Mouse (Mus musculus) adrenal gland, postnatal 36 days (tissue): ENCODE results near the gene Angel1. TPM values are rescaled to one million over a fixed set of nuclear protein-coding genes. Genes with fewer than 3 reads are reported as not detected.

Source experiments
- DNase-seq, 2 experiments: peaks; one replicate each; pipeline ENCODE4 v3.0.0; 2021; ENCODE audit warnings: mixed read lengths in 1 of 2
- total RNA-seq, 2 experiments: library from RNA; stranded (reverse); gene quantifications; 2 replicates each; pipeline ENCODE4 v1.2.3; 2021

Gene Angel1
- total RNA-seq, 2 experiments from 2014 or later = 3.1 to 3.9 TPM

DNA sequence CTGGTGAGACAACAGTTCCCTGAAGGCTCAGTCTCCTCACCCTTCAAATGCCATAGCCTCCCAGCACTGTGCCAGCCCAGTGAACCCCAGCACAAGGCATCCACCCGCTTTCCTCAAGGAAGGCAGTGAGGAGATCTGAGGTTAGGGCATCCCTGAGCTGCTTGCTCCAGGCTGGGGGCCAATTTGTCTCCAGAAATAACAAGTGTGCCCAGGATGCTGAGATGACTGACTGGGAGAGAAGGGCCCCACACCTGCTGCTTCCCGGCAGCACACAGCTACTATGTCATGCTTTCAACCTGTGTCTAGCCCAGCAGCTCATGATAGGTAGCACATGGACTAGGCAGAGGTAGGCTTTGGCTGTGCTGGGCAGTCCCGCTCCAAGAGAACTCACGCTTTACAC is 24.8 kb downstream of the Angel1 start:
- no peak for DNase-seq

GRCm38 (mm10) chr12:86700927-86701310 is 25.3 kb downstream of the Angel1 start:
- DNase-seq = no peak

DNA sequence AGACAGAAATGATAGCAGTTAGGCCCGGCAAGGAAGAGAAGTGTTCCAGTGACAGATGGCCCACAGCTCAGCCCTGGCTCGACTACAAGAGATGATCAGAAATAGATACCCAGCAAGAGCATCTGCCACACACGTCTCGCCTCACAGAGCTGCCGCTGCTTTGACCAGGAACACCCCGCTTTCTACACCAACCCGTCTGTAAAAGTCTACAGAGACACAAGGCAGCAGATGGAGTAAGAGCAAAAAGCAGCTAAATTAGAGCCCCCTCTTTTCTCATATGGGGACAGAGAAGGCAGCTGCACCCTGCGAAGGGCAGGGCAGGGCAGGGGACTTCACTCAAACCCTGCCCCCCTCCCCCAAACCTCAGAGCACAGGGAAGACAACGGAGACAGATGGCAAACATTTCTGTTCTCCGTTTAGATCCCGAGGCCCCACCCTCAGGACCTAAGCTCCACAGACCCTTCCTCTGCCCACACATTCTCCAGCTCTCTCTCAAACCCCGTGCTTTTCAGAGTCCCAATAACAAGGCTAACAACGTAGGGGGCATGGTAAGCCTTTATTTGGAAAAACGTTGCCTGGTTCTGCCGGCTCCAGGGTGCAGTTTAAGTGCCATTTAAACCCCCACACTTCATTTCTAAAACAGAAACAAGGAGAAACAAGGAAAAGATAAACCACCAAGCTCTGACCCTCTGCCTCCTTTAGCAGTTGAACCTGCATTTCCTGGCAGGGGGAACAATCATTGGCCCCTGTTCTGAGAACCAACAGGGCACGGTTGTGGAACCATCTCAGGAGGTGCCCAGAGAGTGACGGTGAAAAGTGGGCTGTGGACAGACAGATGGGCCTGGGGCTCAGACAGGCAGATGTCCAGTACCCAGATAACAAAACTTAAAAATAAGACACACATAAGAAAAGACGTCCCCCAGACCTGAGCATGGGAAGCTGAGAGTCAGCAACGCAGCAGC is 26.0 kb downstream of the Angel1 start:
- DNase-seq = no peak

- DNase-seq = no peak
Observed at GRCm38 (mm10) chr12:86698537-86698936, 27.7 kb downstream of the Angel1 start.

DNA sequence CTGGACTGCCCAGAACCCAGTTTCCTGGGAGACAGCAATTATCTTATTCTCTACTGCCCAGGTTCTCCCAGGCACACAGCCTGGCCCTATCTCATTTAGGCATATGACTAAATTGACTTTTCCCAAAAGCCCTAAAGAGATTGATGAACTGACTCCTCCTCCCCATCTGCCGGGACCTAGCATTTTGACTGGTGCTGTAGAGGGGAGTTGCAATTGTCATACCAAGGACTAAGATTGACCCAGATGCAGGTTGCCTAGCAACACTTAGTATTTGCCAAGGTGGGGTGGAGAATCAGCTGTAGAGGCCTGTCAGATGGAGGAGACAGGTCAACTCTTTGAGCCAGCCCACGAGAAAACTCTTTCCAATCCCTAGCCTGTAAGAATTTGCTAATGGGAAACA is 28.3 kb downstream of the Angel1 start:
- no peak for DNase-seq

DNA sequence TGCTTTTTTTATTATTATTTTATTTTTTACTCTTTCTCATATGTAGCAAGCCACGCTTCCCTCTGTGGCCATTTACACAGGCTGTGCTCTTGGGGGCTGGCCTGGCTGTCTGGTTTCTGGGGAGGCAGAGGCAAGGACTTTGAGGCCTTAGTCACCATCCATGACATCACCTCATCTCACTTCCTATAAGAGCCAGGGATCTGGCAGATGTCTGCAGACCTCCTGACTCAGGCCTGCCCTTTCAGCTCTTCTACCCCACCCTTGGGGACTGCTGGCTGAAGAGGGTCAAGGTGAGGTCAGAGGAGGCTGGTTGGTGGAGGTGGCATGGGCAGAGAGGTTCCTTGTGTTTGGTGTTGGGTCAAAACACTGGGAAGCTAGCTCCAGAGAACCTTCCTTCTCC is 31.8 kb downstream of the Angel1 start:
- DNase-seq = peak; percentile 46 to 48

- no peak for DNase-seq
Observed at GRCm38 (mm10) chr12:86693389-86693788, 32.9 kb downstream of the Angel1 start.

- DNase-seq = no peak
Observed at GRCm38 (mm10) chr12:86692471-86693356, 33.5 kb downstream of the Angel1 start.

GRCm38 (mm10) chr12:86690700-86691485 is 35.4 kb downstream of the Angel1 start:
- no peak for DNase-seq

- no peak for DNase-seq
Observed at GRCm38 (mm10) chr12:86688917-86689316, 37.3 kb downstream of the Angel1 start.

DNA sequence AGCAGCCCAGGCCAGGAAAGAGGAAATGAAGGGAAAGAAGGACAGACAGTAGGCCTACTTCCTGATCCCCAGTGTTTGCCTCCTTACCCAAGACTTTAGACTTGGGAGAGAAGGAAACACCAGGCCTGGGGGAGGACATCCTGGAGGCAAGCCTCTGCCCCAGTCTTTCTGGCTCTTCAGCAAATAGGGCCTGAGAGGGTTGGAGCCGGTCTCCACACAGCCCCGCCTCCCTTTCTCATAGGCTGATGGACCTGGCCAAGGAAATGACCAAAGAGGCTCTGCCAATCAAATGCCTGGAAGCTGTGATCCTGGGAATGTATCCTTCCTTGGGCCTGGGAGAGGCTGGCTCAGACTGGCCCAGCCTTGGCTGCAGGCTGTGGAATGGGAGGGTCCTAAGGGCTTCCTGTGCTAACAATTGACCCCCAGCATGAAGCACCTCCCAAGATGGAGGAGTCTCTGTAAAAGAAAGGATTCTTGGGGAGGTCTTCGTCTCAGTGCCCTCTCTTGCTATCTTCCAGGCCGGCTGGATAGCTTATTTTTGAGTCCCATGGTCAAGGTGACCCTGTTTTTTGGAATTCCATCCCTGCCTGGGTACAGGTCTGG is 38.2 kb downstream of the Angel1 start:
- no peak for DNase-seq

DNA sequence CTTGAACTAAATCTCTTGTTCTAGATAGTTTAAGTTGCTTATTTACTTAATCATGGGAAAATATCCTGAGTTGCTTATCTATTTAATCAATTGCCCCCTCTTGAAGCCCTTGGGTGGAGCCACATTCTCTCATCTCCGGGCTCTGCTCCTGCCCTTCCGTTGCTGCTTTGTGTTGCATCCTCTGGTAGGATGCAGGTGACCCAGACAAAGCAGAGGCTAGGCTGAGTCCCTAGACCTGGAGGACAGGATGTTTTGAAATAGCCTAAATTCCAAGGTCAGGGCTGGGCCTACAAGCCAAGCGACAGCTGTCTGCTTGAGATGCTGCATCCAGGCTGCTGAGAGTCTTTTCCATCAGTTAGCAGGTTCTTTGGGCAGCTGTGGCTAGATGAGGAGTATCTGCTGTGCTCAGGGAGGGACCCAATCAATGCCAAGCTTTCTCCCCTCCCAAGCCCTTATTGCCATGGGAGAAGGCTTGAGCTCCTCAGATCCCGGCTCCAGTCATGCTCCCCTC is 38.8 kb downstream of the Angel1 start:
- DNase-seq = no peak

- DNase-seq = no peak
Observed at GRCm38 (mm10) chr12:86686551-86687330, 39.5 kb downstream of the Angel1 start.

DNA sequence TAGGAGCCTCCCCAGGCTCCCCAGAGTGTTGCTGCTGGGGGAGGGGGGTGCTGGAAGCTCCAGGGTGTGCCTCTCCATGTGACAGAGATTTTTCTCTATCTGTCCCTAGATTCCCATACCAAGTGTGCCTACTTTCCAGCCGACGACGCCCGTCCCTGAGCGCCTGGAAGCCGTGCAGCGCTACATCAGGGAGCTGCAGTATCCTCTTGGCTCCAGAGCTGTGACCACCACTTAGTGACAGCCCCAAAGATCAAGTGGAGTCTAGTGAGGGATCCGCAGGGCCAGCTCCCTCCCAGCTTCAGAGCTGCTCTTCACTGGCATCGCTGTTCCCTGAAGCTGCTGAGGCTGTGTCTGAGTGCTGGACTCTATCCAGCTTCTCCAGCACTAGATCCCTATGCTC is 41.0 kb downstream of the Angel1 start:
- DNase-seq = no peak

GRCm38 (mm10) chr12:86683698-86684097 is 42.6 kb downstream of the Angel1 start:
- DNase-seq = no peak

DNA sequence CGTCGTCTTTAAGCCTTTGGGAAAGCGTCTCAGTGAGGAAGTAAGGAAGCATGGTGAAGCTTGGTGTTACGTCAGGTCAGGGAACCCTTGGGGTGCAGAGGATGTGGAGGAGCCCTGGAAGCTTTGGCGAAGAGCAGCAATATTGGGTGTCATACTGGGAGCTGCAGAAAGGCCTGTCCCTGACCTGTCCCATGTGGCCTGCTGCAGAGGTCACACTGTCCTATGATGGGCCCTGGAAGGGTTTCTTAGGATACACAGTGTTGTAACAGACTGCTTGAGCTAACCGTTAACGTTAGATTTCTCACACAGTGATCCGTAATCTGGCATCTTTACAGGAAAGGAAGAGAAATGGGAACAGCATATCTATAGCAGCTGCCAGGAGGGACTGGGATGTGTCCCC is 44.1 kb downstream of the Angel1 start:
- no peak for DNase-seq

- no peak for DNase-seq
Observed at GRCm38 (mm10) chr12:86681626-86682025, 44.6 kb downstream of the Angel1 start.

DNA sequence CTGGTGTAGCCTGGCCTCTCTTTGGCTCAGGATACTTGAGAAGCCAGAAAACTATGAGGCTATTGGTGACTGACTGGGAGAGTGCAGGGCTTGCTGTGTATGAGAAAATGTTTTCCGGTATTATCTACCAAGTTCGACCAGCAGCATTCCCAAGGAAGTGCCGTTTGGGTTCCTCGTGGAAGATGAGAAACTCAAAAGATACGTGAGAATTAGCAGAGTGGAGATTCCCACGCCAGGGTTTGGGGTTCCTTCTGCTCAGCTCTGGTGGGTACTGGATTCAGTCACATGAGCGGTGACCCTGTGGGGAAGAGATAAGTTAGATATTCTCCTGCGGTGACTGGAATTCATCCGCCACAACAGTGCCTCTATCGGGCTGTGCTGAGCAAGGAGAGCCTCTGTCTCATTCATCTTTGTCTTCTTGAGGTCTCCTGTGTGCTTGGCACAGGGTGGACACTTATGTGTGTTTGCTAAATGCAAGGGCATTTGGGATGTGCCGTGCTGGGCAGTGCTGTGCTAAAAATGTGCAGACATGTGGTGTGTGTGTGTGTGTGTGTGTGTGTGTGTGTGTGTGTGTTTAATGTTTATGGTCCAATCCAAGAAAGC is 45.6 kb downstream of the Angel1 start:
- no peak for DNase-seq

DNA sequence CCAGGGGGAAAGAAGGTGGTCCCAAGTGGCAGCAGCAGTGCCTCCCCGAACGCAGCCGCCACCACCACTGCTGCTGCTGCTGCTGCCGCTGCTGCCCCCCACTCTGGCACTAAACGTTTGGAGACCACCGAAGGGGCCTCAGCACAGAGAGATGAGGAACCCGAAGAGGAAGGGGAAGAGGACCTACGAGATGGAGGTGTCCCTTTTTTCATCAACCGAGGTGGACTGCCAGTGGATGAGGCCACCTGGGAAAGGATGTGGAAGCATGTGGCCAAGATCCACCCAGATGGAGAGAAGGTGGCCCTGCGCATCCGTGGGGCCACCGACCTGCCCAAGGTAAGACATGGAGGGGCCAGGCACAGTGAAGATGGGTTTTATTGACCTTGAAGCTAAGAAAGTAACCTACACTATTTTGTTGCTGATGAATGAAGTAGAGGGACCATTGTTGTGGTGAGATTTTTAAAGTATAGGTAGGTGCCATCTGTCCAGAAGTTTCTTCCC is 46.2 kb downstream of the Angel1 start:
- DNase-seq = no peak

GRCm38 (mm10) chr12:86679546-86679930 is 46.7 kb downstream of the Angel1 start:
- DNase-seq = no peak
